Mouse (Mus musculus): ENCODE measurements around the gene Slc12a6.

DNA sequence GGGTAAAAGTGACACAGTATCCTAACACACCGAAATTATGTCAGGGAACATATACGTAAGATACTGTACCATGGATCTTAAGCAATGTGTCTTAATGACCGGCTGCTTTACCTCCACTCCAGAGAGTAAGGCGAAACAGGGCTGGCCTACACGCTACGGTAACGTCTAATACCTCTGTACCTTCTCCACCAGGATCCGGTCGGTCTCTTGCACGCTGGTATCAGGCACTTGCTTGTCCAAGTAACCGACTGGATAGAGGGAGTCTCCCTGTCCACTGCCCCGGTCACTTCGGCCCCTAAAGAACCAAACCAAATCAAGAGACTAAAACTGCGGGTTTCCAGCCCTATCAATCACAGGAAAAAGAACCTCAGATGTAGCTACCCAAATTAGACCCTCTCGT is 101.6 kb downstream of the Slc12a6 start:
- no peak for TF ChIP-seq CTCF (IDR thresholded peaks at IDR 0.05; ENCODE audit: low read depth)
- no peak for TF ChIP-seq EP300 (IDR thresholded peaks at IDR 0.05; ENCODE audit: low read depth)
